Mouse (Mus musculus): Measurements from ENCODE around the gene Zfp341.
A peak's percentile ranks its signal among the peaks of the same experiment; 100 is the strongest.

The Zfp341 gene

GRCm38 (mm10) chr2:154613118-154614115 is at the start of gene Zfp341, which contains the start of gene 4930519P11Rik:
Gene Zfp341, plus strand, starts transcription at chr2:154613297.
Gene 4930519P11Rik, minus strand, starts transcription at chr2:154613437.
- DNase-seq (ENCODE audit: low spot score) = peak; percentile 79

GRCm38 (mm10) chr2:154563612-154564170 is 49.4 kb upstream of the Zfp341 start:
- DNase-seq (ENCODE audit: low spot score) = no peak

GRCm38 (mm10) chr2:154565562-154565961 is 47.5 kb upstream of the Zfp341 start:
- DNase-seq (ENCODE audit: low spot score) = no peak

DNA sequence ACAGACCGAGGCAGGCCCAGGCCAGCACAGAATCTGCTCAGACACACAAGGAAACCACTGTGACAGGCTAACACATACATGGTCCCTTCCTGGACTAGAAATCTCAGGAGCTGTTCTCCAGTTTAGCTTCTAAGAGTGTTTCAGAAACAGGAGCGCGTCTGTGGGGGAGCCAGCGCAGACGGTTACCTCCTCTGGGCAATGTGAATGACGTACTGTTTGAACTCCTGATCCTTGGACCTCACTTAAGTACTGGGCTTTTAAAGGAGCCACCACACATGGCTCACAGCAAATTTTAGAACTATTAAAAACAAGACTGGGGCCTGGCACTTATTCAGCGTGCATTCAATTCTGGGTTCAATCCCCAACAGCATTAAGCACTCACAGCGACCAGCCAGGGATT is 46.5 kb upstream of the Zfp341 start:
- DNase-seq (ENCODE audit: low spot score) = no peak

DNA sequence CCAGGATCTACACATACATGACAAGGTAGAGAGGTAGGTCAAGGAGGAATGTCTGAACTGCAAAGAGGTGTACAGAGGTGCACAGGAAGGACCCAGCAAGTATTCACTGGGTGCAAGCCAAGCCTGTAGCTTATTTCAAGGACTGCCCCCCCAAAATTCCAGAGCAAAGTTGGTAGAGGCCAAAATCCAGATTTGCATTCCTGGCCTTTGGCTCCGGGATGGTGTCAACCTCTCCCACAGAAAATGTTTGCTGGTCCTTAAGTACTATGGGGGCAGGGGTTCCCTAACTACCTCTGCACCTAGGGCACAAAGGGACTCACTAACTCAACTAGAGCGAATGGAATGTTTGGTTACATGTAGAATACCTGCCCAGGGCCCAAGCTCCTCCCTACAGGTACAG is 45.3 kb upstream of the Zfp341 start:
- DNase-seq (ENCODE audit: low spot score) = no peak

- no peak for DNase-seq (ENCODE audit: low spot score)
Observed at GRCm38 (mm10) chr2:154568329-154569070, 44.6 kb upstream of the Zfp341 start.

- no peak for DNase-seq (ENCODE audit: low spot score)
Observed at GRCm38 (mm10) chr2:154569071-154569748, 43.9 kb upstream of the Zfp341 start.

- peak; percentile 82 for DNase-seq (ENCODE audit: low spot score)
Observed at GRCm38 (mm10) chr2:154569836-154570286, 43.2 kb upstream of the Zfp341 start, which contains the start of gene E2f1. Gene E2f1, minus strand, starts transcription at chr2:154569892.

GRCm38 (mm10) chr2:154570666-154571065 is 42.4 kb upstream of the Zfp341 start:
- DNase-seq (ENCODE audit: low spot score) = no peak

DNA sequence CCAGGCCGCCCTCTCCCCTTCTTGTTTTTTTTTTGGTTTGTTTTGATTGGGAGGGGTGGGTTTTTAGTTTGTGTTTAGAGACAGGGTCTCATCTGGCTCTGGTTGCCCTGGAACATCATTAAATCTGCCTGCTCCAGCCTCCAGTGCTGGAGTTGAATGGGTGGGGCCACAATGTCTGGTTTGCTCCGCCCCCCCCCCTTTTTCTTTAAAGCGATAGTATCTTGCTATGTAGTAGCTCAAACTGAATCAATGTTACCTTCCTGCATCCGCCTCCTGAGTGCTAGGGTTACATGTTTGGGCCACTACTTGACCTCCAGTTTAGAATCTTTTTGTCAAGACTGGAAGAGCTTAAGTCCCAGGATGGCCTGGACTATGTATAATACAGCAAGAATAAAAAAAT is 41.8 kb upstream of the Zfp341 start:
- no peak for DNase-seq (ENCODE audit: low spot score)

DNA sequence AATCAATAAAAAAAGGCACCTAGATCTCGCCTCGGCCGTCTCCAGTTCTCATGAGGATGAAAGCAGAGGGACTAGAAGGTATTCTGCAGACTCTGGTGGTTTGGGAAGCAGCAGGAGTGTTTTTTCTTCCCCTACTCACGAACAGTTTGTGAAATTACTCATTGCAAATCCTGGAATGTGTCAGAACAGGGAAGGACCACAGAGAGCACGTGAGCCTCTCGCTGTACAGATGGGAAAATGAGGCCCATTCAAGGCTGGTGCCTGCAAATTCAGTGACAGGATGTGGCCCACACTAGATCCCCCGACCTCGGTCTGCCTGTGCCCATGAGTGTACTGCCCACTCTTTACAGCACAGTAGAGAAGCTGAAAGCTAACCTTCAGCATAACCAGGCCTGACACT is 41.1 kb upstream of the Zfp341 start:
- DNase-seq (ENCODE audit: low spot score) = no peak

DNA sequence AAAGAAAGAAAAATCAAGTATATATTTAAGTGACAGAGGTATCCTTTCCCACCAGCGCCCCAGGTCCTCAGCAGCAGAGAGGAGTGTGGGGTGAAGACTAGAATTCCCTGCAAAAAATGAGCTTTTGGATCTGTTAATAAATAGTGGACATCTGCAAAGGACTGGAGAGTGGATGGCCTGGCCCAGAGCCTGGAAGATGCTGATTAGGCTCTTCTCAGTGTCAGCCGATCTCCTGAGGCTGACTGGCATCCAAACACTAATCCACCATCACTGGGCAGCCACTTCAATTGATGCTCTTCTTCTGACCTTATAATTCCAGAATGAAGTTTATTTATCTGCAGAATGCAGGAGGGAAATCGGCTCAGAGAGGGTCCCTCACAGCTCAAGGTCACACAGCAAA is 40.1 kb upstream of the Zfp341 start:
- no peak for DNase-seq (ENCODE audit: low spot score)

GRCm38 (mm10) chr2:154574271-154574670 is 38.8 kb upstream of the Zfp341 start:
- no peak for DNase-seq (ENCODE audit: low spot score)

DNA sequence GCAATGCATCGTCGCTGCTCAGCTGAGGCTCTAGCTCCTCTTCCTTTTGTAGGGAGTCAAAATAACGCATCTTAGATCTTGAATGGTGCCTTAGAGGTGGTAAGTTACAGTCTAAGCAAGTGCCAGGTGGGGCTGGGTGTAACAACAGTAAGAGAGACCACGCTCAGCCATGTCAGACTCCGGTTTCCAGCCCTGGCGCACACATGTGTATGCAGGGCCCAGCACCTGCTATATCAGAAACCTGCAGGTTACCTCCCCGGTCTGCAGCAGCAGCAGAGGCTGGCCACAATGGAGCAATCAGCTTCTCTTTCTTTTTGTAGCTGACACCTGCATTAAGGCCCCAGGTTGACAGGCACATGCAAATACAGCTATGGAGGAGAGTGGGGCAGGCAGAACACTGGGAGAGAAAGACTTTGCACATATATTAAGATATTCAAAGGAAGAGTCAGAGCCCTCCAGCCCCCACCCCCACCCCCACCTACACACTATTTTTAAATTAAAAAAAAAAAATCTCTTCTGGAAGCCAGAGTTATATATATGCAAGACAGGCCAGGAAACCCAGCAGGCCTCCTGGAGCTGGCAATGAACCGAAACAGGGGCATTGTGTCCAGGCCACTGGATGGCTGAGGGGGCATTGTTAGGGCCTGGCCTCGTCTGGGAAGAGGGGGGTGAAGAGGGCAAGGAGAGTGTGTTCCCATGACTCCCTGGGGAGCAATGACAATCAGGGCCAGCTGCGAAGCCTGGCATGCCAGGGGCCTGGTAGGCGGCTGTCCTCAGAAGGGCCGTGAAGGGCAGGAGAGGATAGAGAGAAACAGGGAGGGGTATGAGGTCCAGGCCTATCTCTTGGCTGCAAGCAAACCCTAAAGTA is 36.0 kb upstream of the Zfp341 start:
- DNase-seq (ENCODE audit: low spot score) = no peak

- no peak for DNase-seq (ENCODE audit: low spot score)
Observed at GRCm38 (mm10) chr2:154577744-154578067, 35.4 kb upstream of the Zfp341 start.

DNA sequence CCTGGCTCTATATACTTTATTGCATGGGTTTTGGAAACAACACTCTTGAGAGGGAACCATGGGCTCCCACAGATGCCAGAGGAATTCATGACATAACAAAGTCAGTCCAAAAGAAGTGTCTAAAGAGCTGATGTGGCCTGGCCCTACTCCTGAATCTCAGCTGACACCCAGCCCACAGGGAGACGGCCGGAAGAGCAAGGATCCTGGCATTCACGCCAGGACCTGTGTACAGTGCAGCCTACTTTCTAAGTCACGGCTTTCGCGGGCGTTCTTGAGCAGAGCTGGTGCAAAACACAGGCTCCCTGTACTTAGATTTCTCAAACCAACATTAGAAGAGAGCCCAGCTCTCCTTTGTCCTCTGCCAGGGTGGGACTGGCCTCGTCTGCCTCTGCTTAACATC is 32.5 kb upstream of the Zfp341 start:
- DNase-seq (ENCODE audit: low spot score) = no peak

DNA sequence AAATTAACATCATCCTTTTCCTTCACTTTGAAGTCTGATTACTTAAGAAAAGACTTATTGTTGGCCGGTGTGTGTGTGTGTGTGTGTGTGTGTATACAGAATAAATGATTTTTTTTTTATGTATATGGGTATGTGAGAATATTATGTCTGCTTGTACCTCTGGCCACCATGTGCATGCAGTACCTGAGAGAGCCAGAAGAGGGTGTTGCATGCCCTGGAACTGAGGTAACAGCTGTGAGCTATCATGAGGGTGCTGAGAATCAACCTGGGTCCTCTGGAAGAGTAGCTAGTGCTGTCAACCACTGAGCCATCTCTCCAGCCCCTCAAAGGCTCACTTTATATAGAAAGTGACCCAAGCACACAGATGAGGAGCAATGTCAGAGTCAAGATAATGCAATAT is 31.7 kb upstream of the Zfp341 start:
- no peak for DNase-seq (ENCODE audit: low spot score)

- no peak for DNase-seq (ENCODE audit: low spot score)
Observed at GRCm38 (mm10) chr2:154583906-154584872, 28.9 kb upstream of the Zfp341 start.

- DNase-seq (ENCODE audit: low spot score) = no peak
Observed at GRCm38 (mm10) chr2:154584931-154585601, 28.0 kb upstream of the Zfp341 start.
